Mouse (Mus musculus) cortical plate, adult 2 months (tissue): Measurements from ENCODE around the gene Sp140.

Experiments
- CTCF ChIP-seq: fragments of 200-500 bp; IDR thresholded peaks from 2 replicates; pipeline ENCODE4 v1.5.1; 2011; ENCODE audit warnings: mild to moderate bottlenecking, control low read depth, low read length; ENCODE audit not compliant: insufficient read depth; ENCODE audit errors: extremely low read depth
- POLR2A ChIP-seq: fragments of 200-500 bp; IDR thresholded peaks from 2 replicates; pipeline ENCODE4 v1.6.1; 2011; ENCODE audit warnings: mild to moderate bottlenecking, low read length, control low read depth; ENCODE audit not compliant: insufficient read depth; ENCODE audit errors: extremely low read depth

DNA sequence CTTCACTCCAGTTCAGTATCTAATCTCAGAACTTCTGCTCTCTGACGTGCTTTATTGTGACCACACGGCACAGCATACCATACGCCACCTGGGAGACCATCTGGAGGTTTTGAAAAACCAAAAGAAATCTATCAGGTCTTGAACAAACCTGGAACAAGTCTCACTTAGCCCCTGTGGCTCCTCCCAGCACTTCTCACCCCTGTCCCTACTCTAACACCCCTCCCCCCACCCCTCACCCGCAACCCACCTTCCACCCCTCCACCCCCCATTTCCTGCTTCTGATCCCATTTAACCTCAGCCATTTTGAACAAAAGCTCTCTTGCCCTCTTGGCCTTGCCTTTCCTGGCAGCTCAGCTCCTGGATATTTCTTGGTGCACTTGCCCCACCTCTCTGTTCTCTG is 80.0 kb downstream of the Sp140 start:
- TF ChIP-seq POLR2A (no peak), CTCF (no peak)
